Mouse (Mus musculus): ENCODE results near the gene Cacna2d2. TPM values are rescaled to one million over a fixed set of nuclear protein-coding genes. Genes with fewer than 3 reads are reported as not detected.
A peak's percentile ranks its signal among the peaks of the same experiment; 100 is the strongest.

Gene Cacna2d2
- polyA plus RNA-seq, 1 experiment from 2014 or later, result 0.20 TPM

- Histone ChIP-seq H3K27ac (no peak overlapping the region), H3K4me3 (no peak overlapping the region), H3K9me3 (replicated peaks) (no peaks in the 10 kb centered on the region), H3K27me3 (ENCODE audit: low read depth, poor library complexity, severe bottlenecking) (peaks cover 51% of the 10 kb centered on the region; the same call in 1 of the 2 replicates), H3K4me1 (peaks cover 4% of the 10 kb centered on the region; the same call in 1 of the 2 replicates), H3K36me3 (no peaks in the 10 kb centered on the region)
- DNase-seq (ENCODE audit: low spot score), result no peak
- WGBS, result 49% methylated on average over 1 of the region's 1 CpGs
Observed at GRCm38 (mm10) chr9:107493511-107493910, 94.1 kb downstream of the Cacna2d2 start.

GRCm38 (mm10) chr9:107494238-107494637 is 94.8 kb downstream of the Cacna2d2 start:
- Histone ChIP-seq H3K27me3 (ENCODE audit: low read depth, poor library complexity, severe bottlenecking) (peaks cover 47% of the 10 kb centered on the region; the same call in 1 of the 2 replicates), H3K9me3 (replicated peaks) (no peaks in the 10 kb centered on the region), H3K27ac (no peak overlapping the region), H3K4me1 (peaks cover 4% of the 10 kb centered on the region; the same call in 1 of the 2 replicates), H3K4me3 (no peak overlapping the region), H3K36me3 (no peaks in the 10 kb centered on the region)
- WGBS, result 80% methylated on average over 12 of the region's 12 CpGs
- DNase-seq (ENCODE audit: low spot score), result no peak

- no peak overlapping the region for H3K27ac ChIP-seq
- 86% methylated on average over 3 of the region's 3 CpGs for WGBS
- no peak overlapping the region for H3K4me3 ChIP-seq
- DNase-seq (ENCODE audit: low spot score), result no peak
- no peaks in the 10 kb centered on the region for H3K9me3 ChIP-seq (replicated peaks)
- H3K36me3 ChIP-seq, result no peaks in the 10 kb centered on the region
- peaks cover 38% of the 10 kb centered on the region; the same call in 1 of the 2 replicates for H3K27me3 ChIP-seq (ENCODE audit: low read depth, poor library complexity, severe bottlenecking)
- peaks cover 4% of the 10 kb centered on the region; the same call in 1 of the 2 replicates for H3K4me1 ChIP-seq
Observed at GRCm38 (mm10) chr9:107496359-107496758, 96.9 kb downstream of the Cacna2d2 start.

- H3K9me3 ChIP-seq (replicated peaks), result no peaks in the 10 kb centered on the region
- no peak overlapping the region for H3K27ac ChIP-seq
- H3K27me3 ChIP-seq (ENCODE audit: low read depth, poor library complexity, severe bottlenecking), result peaks cover 40% of the 10 kb centered on the region
- no peaks in the 10 kb centered on the region for H3K36me3 ChIP-seq
- H3K4me3 ChIP-seq, result no peak overlapping the region
- DNase-seq (ENCODE audit: low spot score), result no peak
- peaks cover 11% of the 10 kb centered on the region for H3K4me1 ChIP-seq
- 76% methylated on average over 3 of the region's 3 CpGs for WGBS
Observed at GRCm38 (mm10) chr9:107500708-107501286, 101.4 kb downstream of the Cacna2d2 start.

GRCm38 (mm10) chr9:107502131-107502846 is 102.9 kb downstream of the Cacna2d2 start:
- DNase-seq (ENCODE audit: low spot score), result no peak
- Histone ChIP-seq H3K4me3 (no peak overlapping the region), H3K4me1 (peaks cover 11% of the 10 kb centered on the region), H3K27me3 (ENCODE audit: low read depth, poor library complexity, severe bottlenecking) (peaks cover 52% of the 10 kb centered on the region), H3K36me3 (no peaks in the 10 kb centered on the region), H3K27ac (no peak overlapping the region), H3K9me3 (replicated peaks) (no peaks in the 10 kb centered on the region)
- WGBS, result 92% methylated on average over 12 of the region's 12 CpGs

GRCm38 (mm10) chr9:107504662-107505537 is 105.5 kb downstream of the Cacna2d2 start:
- Histone ChIP-seq H3K36me3 (no peaks in the 10 kb centered on the region), H3K27me3 (ENCODE audit: low read depth, poor library complexity, severe bottlenecking) (peaks cover 78% of the 10 kb centered on the region), H3K27ac (no peak overlapping the region), H3K4me1 (peaks cover 16% of the 10 kb centered on the region), H3K4me3 (no peak overlapping the region), H3K9me3 (replicated peaks) (no peaks in the 10 kb centered on the region)
- 69% methylated on average over 19 of the region's 19 CpGs for WGBS
- DNase-seq (ENCODE audit: low spot score), result no peak

- Histone ChIP-seq H3K9me3 (replicated peaks) (no peaks in the 10 kb centered on the region), H3K4me3 (no peak overlapping the region), H3K27ac (no peak overlapping the region), H3K4me1 (peaks cover 29% of the 10 kb centered on the region), H3K27me3 (ENCODE audit: low read depth, poor library complexity, severe bottlenecking) (peaks cover 90% of the 10 kb centered on the region), H3K36me3 (no peaks in the 10 kb centered on the region)
- DNase-seq (ENCODE audit: low spot score), result no peak
- 57% methylated on average over 10 of the region's 10 CpGs for whole genome bisulfite sequencing
Observed at GRCm38 (mm10) chr9:107508266-107508665, 108.9 kb downstream of the Cacna2d2 start.

- Histone ChIP-seq H3K4me1 (peaks cover 20% of the 10 kb centered on the region), H3K27ac (no peak overlapping the region), H3K27me3 (ENCODE audit: low read depth, poor library complexity, severe bottlenecking) (peaks cover 89% of the 10 kb centered on the region), H3K36me3 (no peaks in the 10 kb centered on the region), H3K4me3 (no peak overlapping the region), H3K9me3 (replicated peaks) (no peaks in the 10 kb centered on the region)
- no peak for DNase-seq (ENCODE audit: low spot score)
- 80% methylated on average over 14 of the region's 14 CpGs for WGBS
Observed at GRCm38 (mm10) chr9:107510384-107511100, 111.1 kb downstream of the Cacna2d2 start.

- DNase-seq (ENCODE audit: low spot score), result no peak
- 49% methylated on average over 8 of the region's 8 CpGs for WGBS
- Histone ChIP-seq H3K4me1 (peaks cover 18% of the 10 kb centered on the region), H3K36me3 (no peaks in the 10 kb centered on the region), H3K4me3 (no peak overlapping the region), H3K9me3 (replicated peaks) (no peaks in the 10 kb centered on the region), H3K27ac (no peak overlapping the region; the same call in 1 of the 2 replicates), H3K27me3 (ENCODE audit: low read depth, poor library complexity, severe bottlenecking) (peaks cover 84% of the 10 kb centered on the region)
Observed at GRCm38 (mm10) chr9:107511436-107511835, 112.0 kb downstream of the Cacna2d2 start.

- Histone ChIP-seq H3K4me3 (no peak overlapping the region), H3K27ac (no peak overlapping the region), H3K36me3 (no peaks in the 10 kb centered on the region), H3K27me3 (ENCODE audit: low read depth, poor library complexity, severe bottlenecking) (peaks cover 84% of the 10 kb centered on the region), H3K4me1 (peaks cover 25% of the 10 kb centered on the region), H3K9me3 (replicated peaks) (no peaks in the 10 kb centered on the region)
- 87% methylated on average over 16 of the region's 16 CpGs for WGBS
- DNase-seq (ENCODE audit: low spot score), result no peak
Observed at GRCm38 (mm10) chr9:107512326-107512725, 112.9 kb downstream of the Cacna2d2 start.

GRCm38 (mm10) chr9:107514303-107514955 is 115.0 kb downstream of the Cacna2d2 start:
- WGBS, result 21% methylated on average over 14 of the region's 14 CpGs
- Histone ChIP-seq H3K4me1 (peaks cover 22% of the 10 kb centered on the region), H3K4me3 (no peak overlapping the region), H3K27me3 (ENCODE audit: low read depth, poor library complexity, severe bottlenecking) (peaks cover 83% of the 10 kb centered on the region), H3K9me3 (replicated peaks) (no peaks in the 10 kb centered on the region), H3K36me3 (no peaks in the 10 kb centered on the region), H3K27ac (no peak overlapping the region)
- DNase-seq (ENCODE audit: low spot score), result peak; percentile 96

GRCm38 (mm10) chr9:107520331-107520730 is 120.9 kb downstream of the Cacna2d2 start:
- Histone ChIP-seq H3K36me3 (no peaks in the 10 kb centered on the region), H3K4me3 (no peak overlapping the region), H3K27ac (no peak overlapping the region), H3K27me3 (ENCODE audit: low read depth, poor library complexity, severe bottlenecking) (peaks cover 89% of the 10 kb centered on the region), H3K4me1 (peaks cover 34% of the 10 kb centered on the region), H3K9me3 (replicated peaks) (no peaks in the 10 kb centered on the region)
- DNase-seq (ENCODE audit: low spot score), result no peak
- WGBS, result 72% methylated on average over 6 of the region's 6 CpGs

Data from limb, embryonic 10.5 days (tissue).